Mouse (Mus musculus) heart, postnatal 25 days (tissue): ENCODE data around the gene Pou3f1. TPM values are rescaled to one million over a fixed set of nuclear protein-coding genes. Genes with fewer than 3 reads are reported as not detected.

ENCODE experiments used
- DNase-seq: peaks from one replicate; pipeline ENCODE4 v3.0.0; 2022; ENCODE audit warnings: low spot score
- intact Hi-C: fragments of 180-260 bp; cut with DNase I; formaldehyde crosslinking; loops from one replicate; pipeline ENCODE4 v1.15.1; 2025
- total RNA-seq, 2 experiments: library from RNA; stranded (reverse); gene quantifications; 2 replicates each; pipeline ENCODE4 v1.2.3; 2021

The Pou3f1 gene
- total RNA-seq, 2 experiments from 2014 or later: 0.08 to 0.14 TPM

DNA sequence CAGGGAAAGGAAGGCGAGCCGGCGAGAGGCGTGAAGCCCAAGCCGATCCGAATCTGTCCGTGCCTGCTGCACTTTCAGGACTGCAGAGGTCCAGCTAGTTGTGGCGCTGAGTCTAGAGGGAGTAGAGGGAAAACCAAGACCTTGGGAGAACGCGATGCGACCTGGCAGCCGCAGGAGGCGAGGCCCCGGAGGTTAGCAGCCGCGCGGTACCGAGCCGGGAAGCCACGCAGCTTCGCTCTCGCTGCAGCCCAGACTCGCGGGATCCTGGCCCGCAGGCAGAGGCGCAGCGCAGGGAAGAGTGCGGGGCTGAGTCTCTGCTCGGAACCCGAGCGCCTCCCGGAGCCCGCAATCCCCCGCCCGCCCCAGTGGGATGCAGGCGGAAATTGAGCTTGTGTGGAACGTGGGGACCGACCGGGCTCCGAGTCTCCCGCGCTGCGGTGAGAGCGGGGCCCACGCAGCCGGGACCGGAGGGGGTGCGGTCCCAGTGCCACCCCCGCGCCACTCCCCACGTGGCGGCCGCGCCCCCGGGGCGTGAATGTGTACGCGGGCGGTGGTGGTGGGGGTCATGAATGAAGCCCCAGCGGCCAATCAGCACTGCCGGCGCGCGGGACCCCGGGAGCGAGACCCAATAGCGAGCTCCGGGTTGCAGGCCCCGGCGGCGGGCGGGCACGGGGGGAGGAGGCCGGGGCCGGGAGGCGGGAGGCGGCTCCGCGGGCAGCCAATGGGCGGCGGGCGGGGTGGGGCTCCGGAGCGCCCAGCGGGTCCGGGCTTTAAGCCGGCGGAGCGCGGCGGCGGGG is 445 bp downstream of the Pou3f1 start:
- intact Hi-C loops: loop anchor here (5.0 kb wide), 1 partner anchor 430 kb away; no protein-coding TSS in a partner anchor

DNA sequence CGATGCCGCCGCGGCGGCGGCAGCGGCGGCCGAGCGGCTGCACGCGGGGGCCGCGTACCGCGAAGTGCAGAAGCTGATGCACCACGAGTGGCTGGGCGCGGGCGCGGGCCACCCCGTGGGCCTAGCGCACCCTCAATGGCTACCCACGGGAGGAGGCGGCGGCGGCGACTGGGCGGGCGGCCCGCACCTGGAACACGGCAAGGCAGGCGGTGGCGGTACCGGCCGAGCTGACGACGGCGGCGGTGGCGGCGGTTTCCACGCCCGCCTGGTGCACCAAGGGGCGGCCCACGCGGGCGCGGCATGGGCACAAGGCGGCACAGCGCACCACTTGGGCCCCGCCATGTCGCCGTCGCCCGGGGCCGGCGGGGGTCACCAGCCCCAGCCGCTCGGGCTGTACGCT is 1.2 kb downstream of the Pou3f1 start:
- DNase-seq: no peak
- intact Hi-C loops: loop anchor here (5.0 kb wide), 1 partner anchor 430 kb away; no protein-coding TSS in a partner anchor

More for the DNA sequence above, 445 bp downstream of the Pou3f1 start:
- peak; percentile 70 for DNase-seq

DNA sequence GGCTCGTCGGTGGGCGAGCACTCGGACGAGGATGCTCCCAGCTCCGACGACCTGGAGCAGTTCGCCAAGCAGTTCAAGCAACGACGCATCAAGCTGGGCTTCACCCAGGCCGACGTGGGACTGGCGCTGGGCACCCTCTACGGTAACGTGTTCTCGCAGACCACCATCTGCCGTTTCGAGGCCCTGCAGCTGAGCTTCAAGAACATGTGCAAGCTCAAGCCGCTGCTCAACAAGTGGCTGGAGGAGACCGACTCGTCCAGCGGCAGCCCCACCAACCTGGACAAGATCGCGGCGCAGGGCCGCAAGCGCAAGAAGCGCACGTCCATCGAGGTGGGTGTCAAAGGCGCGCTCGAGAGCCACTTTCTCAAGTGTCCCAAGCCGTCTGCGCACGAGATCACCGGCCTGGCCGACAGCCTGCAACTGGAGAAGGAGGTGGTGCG is 1.8 kb downstream of the Pou3f1 start:
- no peak for DNase-seq
- intact Hi-C loops: loop anchor here (5.0 kb wide), 1 partner anchor 431 kb away; no protein-coding TSS in a partner anchor

DNA sequence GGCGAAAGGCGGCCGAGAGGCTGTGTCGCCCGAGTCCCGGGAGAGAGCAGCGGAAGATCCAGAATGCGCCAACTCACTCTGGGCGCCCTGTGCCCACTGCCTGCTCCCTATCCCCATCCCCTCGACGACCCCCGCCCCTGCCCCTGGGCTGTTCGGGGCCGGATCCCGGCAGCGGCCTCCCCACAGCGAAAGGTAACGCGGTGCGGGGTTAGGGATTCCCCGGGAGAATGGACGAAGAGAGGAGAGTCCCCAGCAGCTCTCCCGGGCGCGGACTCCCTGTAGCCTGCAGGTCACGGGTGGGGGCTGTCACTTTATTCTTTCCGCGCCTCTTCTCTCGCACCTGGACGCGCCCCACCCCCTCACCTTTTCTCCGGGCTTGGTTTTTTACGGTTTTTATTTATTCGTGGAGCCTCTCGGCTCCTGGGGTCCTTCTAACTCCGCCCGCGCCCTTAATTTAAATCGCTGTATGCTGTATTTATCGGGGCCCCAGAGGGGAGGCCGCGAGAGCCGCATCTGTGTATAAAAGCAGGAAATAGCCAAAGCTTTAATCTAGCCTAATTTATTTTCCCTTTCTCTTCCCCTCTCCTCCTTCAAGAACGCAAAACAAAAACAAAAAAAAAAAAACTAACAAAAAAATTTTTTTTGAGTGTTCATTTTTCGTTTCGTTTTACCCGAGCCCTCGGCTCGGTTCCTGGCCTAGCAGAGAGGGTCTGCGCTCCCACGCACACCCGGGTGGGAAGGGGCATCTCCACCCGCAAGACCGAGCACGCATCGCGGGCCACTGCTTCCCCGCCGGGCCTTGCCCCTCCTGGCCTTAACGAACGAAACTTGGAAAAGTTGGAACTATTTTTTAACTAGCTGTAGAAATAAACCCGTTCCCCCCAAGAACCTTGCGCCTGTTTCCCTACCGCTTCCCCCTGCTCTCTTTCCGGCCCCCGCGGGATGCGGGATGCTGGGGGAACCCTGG is 2.9 kb downstream of the Pou3f1 start:
- no peak for DNase-seq
- intact Hi-C loops: loop anchor here (5.0 kb wide), 3 partner anchors 432 to 702 kb away; no protein-coding TSS in a partner anchor

DNA sequence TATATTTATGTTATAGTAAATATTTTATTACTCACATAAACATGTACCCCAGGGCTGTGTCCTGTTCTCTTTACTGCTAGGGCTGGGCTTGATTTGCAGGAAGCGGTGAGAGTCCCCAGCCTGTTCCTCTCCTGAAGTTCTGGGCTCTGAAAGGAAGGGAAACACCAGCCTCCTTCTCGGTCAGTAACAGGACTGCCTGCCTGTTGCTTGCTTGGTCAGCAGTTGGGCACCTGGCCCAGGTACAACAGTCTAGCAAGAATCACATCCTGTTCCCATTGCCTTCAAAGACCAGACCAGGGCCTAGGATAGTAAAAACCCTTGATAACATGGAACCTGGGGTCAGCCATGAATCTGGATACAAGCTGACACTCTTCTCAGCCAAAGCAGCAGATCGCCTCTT is 4.0 kb downstream of the Pou3f1 start:
- no peak for DNase-seq
- intact Hi-C loops: loop anchor here (5.0 kb wide), 2 partner anchors 518 to 703 kb away; no protein-coding TSS in a partner anchor

DNA sequence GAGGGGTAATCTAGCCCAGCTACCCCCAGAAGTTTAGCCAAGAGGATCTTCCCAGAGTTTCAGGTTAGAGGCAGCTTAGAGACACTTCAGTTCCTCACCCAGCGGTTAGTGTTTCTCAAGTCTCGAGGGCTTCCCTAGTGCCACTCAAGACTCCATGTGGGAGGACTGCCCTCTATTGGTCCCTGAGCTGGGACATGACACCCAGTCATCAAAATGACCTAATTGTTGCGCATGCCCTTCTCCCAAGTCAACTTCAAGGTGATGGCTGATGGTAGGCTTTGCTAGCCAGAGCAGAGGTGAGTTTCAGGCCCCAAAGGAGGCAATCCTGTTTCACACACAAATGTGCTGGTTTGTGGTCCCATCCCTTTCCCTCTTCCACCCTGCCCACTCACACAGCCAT is 6.4 kb downstream of the Pou3f1 start:
- intact Hi-C loops: loop anchor here (5.0 kb wide), 2 partner anchors 521 to 706 kb away; no protein-coding TSS in a partner anchor
- DNase-seq: no peak

DNA sequence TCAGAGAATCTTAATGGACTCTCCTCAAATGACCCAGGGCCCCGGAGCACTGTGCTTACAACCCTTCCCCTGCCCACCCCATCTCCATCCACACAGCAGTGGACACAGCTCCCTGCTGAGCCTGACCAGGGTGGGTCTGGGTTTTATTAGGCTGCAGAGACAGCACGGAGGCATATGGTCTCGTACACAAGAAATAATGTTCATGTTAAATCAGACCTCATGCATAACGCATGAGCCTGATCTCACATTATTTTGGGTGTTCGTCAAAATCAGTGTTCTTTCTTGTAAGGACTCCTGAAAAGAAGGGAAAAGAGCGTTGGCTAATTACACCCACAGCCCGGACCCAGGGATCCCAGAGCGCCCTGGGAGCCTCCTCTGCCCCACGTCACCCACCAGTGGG is 7.6 kb downstream of the Pou3f1 start:
- DNase-seq: no peak
- intact Hi-C loops: loop anchor here (5.0 kb wide), 2 partner anchors 522 to 707 kb away; no protein-coding TSS in a partner anchor

DNA sequence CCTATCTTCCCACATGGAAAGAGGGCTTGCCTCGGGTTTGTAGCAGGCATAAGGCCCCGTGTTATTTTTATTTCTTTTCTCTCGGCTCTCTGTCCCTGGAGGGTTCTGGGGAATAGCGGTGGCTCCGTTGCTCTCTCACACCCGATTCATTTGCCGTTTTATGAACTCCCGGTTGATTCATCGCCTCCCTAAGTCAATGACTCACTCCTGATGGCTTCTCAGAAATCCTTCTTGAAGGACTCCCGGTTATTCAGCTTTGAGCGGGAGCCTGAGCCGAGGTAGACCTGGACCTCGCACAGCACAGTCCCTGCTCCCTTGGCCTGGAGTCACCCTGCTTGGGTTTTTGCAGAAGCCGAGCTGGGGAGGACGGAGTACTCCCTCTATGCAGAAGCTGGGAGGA is 8.0 kb downstream of the Pou3f1 start:
- intact Hi-C loops: loop anchor here (5.0 kb wide), 2 partner anchors 522 to 707 kb away; no protein-coding TSS in a partner anchor
- no peak for DNase-seq

DNA sequence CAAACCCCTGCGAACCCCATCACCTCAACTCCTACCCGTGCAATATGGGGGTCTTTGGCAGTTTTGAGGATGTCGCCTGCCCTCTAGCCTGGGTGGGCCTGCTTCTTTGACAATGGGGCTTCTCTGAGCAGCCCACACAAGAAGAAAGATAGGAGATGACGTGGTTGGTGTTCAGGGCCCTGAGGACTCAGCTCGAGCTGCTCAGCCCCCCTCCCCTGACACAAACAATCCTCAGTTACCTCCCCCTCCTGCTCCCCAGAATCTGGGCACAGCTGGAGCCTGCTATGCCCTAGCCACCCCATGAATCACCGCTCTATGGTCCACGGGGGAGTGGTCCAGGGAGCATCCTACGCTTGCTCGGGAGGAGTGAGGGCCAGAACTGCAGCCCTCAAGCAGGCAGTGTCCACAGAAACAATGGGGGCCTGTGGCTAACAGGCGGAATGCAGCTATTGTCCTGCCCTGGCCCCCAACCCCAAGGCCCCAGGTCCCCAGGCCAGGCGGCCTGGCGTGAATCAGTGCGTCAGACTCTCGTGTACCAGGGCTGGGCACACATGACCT is 10.9 kb downstream of the Pou3f1 start:
- intact Hi-C loops: no loop called here
- no peak for DNase-seq

DNA sequence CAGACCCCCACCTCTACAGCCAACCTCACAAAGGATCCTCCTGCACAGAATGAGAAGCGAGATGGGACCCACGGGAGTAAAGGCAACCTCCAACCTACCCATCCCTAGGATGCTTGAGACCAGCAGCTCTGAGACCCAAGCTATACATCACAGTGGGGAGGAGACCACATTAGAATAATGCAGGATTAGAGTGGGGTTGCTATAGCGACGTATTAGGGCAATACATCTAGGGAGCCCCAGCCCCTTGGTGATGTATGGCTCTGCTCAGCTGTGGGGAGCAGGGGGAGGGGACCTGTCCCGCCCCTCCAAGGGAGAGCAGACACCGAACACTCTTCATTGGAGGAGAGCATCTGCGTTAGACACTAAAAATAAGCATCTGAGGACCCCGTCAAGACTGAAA is 11.5 kb downstream of the Pou3f1 start:
- intact Hi-C loops: no loop called here
- no peak for DNase-seq

DNA sequence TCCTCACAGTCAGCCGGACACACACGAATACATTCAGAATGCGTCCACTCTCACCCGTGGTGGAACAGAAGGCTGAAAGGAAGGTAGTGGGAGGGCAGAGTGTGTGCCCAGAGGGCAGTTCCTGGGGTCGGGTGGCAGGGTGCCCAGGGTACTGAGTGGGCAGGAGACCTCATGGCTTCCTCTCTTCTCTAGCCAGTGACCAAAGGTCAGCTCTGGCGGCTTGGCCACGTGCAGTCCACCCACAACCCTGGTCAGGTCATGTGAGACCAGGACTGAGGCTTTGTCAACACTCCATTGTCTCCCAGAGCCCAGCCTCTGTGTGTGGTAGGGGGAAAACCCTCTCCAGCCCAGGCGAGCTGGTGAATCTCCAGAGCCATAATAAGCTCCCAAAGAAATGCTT is 13.6 kb downstream of the Pou3f1 start:
- intact Hi-C loops: no loop called here
- no peak for DNase-seq

DNA sequence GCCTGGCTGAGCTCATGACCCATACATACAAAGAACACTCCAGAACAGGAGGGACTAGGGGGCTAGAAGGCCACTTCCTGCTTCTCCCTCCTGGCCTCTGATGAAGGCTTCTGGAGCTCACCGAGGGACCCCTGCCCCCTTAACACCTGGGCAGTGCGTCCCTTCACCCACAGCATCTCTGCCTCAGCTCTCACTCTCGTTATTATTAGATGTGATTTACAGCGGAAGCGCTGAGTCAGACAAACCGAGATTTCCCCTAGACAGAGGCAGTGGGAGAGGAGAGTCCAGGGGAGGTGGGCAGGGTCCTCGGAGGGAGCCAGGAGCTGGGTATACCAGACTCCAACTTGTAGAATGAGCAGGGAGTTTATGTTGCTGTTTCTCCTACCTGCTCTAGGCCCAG is 15.0 kb downstream of the Pou3f1 start:
- intact Hi-C loops: no loop called here

DNA sequence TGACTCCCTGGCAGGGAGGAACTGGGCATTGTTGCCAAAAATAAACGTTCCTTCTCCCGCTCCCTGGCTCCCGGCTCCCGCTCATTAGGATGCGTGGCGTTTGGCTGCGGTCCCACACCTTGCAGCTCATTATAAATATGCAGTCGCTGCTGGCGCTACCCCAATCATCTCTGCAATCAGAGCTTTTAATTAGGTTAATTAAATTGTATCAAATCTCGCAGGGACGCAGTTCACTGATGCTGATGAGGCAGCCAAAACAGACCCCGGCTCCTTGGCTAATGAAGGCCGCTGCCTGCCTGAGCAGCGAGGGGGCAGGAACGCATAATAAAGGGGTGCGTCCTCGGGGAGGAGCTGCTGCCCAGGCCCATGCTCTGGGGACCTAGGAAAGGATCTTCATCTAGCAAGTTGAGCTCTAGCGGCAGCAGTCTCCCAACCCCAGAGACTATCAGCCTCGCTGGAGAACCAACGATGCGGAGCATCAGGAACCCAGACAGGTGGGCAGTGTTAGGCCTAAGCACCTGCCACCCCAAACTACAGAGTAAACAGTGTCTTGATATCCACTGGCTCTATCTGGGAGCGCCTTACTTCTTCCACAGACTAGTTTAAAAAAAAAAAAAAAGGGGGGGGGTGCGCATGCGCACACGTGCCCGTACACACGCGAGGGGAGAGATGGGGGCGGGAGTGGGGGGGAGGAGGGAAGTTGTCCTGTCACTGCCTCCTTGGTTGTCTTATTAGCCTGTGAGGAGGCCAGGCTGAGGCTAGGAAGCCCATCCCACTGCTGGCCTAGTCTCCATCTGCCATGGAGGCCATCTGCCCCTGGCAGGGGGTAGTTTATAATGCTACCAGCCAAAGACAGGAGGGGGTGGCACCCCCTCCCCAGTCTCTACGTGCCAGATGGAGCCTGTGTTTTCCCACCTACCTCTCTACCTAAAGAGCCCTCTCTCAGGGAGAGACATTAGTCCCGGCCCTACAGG is 16.0 kb downstream of the Pou3f1 start:
- no peak for DNase-seq

More for the DNA sequence above, 15.0 kb downstream of the Pou3f1 start:
- no peak for DNase-seq

DNA sequence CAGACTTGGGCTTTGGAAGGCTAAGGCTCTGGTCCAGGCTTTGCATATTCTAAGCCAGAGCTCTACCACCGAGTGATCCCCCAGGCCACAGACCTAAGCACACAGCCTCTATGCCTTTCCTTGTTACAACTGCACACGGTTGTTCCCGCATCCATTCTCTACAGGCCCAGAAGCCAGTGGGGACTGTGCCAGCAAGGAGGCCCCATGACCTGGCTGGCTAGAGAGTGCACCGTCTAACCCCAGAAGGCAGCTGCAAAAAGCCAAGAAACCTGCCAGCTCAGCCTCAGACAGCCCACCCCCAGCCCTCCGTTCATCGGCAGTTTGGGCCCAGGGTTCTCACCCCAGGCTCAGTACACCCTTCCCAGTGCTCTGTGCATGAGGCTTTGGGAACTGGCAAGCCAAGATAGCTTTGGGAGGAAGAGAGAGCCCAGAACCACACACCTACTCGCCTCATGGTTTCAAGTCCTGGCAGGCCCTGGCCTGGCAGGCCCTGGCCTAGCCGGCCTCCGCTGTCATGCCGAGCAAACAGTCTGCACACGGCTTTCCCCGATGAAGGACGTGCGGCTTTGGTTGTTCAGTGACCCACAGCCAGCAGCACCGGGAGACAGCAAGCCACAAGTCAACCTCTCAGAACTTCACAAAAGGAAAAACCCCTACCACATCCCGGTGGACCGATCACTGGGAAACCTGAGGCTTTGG is 17.9 kb downstream of the Pou3f1 start:
- DNase-seq: no peak
- intact Hi-C loops: loop anchor here (1.0 to 5.0 kb wide), 3 partner anchors 446 to 717 kb away; no protein-coding TSS in a partner anchor

More for the DNA sequence above, 16.0 kb downstream of the Pou3f1 start:
- intact Hi-C loops: no loop called here

DNA sequence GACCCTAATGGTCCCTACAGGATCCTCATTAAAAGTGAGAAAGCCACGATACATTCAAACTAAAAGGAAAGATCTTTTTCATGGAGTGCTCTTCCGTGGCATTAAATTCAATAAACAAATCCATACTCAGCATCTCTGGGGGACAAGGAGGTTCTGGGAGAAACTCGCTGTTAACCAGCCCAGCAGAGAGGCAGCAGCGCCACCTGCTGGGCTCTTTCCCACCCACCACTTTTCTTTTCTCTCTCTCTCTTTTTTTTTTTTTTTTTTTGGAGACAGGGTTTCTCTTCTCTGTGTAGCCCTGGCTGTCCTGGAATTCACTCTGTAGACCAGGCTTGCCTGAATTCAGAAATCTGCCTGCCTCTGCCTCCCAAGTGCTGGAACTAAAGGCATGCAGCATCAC is 18.4 kb downstream of the Pou3f1 start:
- DNase-seq: no peak
- intact Hi-C loops: loop anchor here (1.0 to 5.0 kb wide), 3 partner anchors 447 to 718 kb away; no protein-coding TSS in a partner anchor

DNA sequence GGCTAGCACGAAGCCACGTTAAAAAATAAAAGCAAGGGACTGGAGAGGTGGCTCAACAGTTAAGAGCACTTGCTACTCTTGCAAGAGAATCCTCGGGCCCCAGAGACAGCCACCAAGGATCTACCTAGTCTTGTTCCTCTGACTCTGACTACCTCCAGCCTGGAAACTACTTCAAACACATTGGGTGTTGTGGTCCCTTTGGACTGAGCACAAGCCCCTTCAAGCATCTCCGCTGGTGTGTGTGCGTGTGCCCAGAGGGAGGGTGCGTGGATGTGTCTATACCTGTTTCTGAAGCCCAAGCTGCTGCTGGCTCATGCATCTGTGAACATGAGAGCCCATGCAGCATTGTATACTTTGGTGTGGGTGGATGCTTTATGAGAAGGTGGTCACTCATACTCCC is 19.4 kb downstream of the Pou3f1 start:
- DNase-seq: no peak
- intact Hi-C loops: loop anchor here (1.0 to 5.0 kb wide), 3 partner anchors 448 to 719 kb away; no protein-coding TSS in a partner anchor

DNA sequence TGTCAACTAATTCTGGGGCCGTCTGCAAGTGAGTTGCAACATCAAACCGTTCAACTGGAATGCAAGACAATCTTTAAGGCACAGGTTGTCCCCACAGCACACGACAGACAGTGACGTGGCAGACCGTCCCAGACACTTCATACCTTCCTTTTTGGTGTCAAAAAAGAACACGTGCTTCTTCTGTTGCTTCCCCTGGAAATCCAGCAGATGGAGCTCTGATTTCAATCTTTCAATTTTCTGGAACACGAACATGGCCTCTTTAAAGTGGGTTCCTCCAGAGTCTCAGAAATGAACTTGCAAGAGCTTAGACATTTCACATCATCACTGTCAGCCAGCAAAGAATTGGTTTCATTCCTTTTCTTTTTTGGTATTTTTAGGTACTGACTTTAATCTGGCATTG is 25.7 kb downstream of the Pou3f1 start:
- intact Hi-C loops: no loop called here
- no peak for DNase-seq

DNA sequence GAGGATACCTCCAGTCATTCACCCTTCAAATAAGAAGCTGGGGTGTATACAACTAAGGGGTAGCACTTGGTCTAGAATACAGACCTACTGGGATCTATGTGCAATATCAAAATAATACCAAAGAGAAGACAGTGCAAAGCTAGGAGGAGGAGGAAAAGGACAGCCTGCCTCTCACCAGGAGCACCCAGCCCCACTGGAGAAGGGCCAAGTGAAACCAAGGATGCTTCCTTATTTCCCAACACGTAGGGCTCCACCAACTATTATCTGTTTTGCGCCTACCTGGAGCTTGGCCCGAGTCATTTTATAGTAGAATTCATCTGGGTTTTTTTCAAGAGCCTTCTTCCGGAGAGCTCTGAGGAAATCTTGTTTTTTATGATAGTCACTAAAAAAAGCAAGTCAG is 26.9 kb downstream of the Pou3f1 start:
- intact Hi-C loops: no loop called here

More for the DNA sequence above, 26.9 kb downstream of the Pou3f1 start:
- no peak for DNase-seq
